Mouse (Mus musculus) embryonic fibroblast, embryonic 13.5 days (primary cell): ENCODE measurements at regions not wholly inside any gene's neighbourhood (a gene's known extent, or its start where the extent isn't known, plus 50 kb on each side); places are given as distances from the start of the nearest gene placed in this dataset.

ENCODE experiments used
- CTCF ChIP-seq: IDR thresholded peaks from 2 replicates; pipeline ENCODE4 v1.5.1; 2011; ENCODE audit warnings: mild to moderate bottlenecking, control low read depth, low read length, moderate library complexity, borderline replicate concordance; ENCODE audit not compliant: insufficient read depth
- POLR2A ChIP-seq: IDR thresholded peaks from 2 replicates; pipeline ENCODE4 v1.6.1; 2011; ENCODE audit warnings: low read depth, mild to moderate bottlenecking, control low read depth, low read length, moderate library complexity

DNA sequence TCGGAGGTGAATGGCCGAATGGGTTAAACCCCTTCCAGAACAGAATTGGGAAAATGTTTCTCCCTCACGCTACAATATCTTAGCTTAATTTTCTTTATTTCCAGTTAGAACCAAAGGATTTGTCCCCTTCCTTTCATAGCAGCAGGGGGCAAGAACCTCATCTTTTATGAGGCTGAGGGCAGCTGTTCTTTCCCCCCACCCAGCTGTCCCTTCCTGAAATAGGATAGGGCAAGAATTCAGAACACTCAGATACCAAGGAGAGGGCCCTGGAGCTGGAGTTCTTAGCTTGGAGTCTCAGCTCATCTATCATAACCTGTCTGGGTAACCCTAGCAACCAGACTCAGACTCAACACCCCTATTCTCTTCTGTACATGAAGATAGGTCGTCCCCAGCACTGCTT lies 547.4 kb downstream of the Med13l start:
- TF ChIP-seq POLR2A (no peak), CTCF (no peak)
